Mouse (Mus musculus): ENCODE data around the gene 2900026A02Rik. TPM values are rescaled to one million over a fixed set of nuclear protein-coding genes. Genes with fewer than 3 reads are reported as not detected.
"Not testable (repeated sequence)": the region's sequence is repeated elsewhere in the genome, so short reads cannot be mapped to it uniquely, and the experiment has no call there.

Gene 2900026A02Rik
- polyA plus RNA-seq, 1 experiment from 2014 or later: 1.5 TPM

GRCm38 (mm10) chr5:113113120-113113519 lies 107.9 kb downstream of the 2900026A02Rik start:
- no peak overlapping the region for H3K4me2 ChIP-seq (replicated peaks; ENCODE audit: low read depth, low read length)
- ATAC-seq (ENCODE audit: low FRiP score) (no peak), DNase-seq (ENCODE audit: low spot score) (no peak)
- H3K27ac ChIP-seq (ENCODE audit: low read depth, low read length): no peak overlapping the region
- H3K9ac ChIP-seq (ENCODE audit: low read depth, low read length): no peak overlapping the region
- no peak overlapping the region for H3K4me3 ChIP-seq (ENCODE audit: low read depth, low read length)
- H3K27me3 ChIP-seq (ENCODE audit: control insufficient read depth, insufficient read depth, low read length): no peaks in the 10 kb centered on the region
- peaks cover 2% of the 10 kb centered on the region; the same call in 1 of the 2 replicates for H3K4me1 ChIP-seq (replicated peaks; ENCODE audit: control insufficient read depth, insufficient read depth, low read length)
- no peaks in the 10 kb centered on the region for H3K9me3 ChIP-seq (ENCODE audit: control insufficient read depth, low read length)
- 43% methylated on average over 5 of the region's 5 CpGs for WGBS
- no peaks in the 10 kb centered on the region for H3K36me3 ChIP-seq (ENCODE audit: control insufficient read depth, insufficient read depth, low read length)

- no peak overlapping the region for H3K4me2 ChIP-seq (replicated peaks; ENCODE audit: low read depth, low read length)
- peak overlapping the region; percentile 63; the same call in 1 of the 2 replicates for H3K27ac ChIP-seq (ENCODE audit: low read depth, low read length)
- H3K4me1 ChIP-seq (replicated peaks; ENCODE audit: control insufficient read depth, insufficient read depth, low read length): peaks cover 2% of the 10 kb centered on the region; the same call in 1 of the 2 replicates
- no peak for DNase-seq (ENCODE audit: low spot score)
- H3K36me3 ChIP-seq (ENCODE audit: control insufficient read depth, insufficient read depth, low read length): no peaks in the 10 kb centered on the region
- ATAC-seq (ENCODE audit: low FRiP score): no peak
- H3K4me3 ChIP-seq (ENCODE audit: low read depth, low read length): no peak overlapping the region
- no peaks in the 10 kb centered on the region for H3K27me3 ChIP-seq (ENCODE audit: control insufficient read depth, insufficient read depth, low read length)
- H3K9me3 ChIP-seq (ENCODE audit: control insufficient read depth, low read length): no peaks in the 10 kb centered on the region
- WGBS: 15% methylated on average over 4 of the region's 4 CpGs
- H3K9ac ChIP-seq (ENCODE audit: low read depth, low read length): no peak overlapping the region
These were observed 109.7 kb downstream of the 2900026A02Rik start for GRCm38 (mm10) chr5:113111336-113111735.

- Histone ChIP-seq H3K9ac (ENCODE audit: low read depth, low read length) (peak overlapping the region; percentile 31; the same call in 1 of the 2 replicates), H3K4me3 (ENCODE audit: low read depth, low read length) (no peak overlapping the region), H3K36me3 (ENCODE audit: control insufficient read depth, insufficient read depth, low read length) (no peaks in the 10 kb centered on the region), H3K27me3 (ENCODE audit: control insufficient read depth, insufficient read depth, low read length) (no peaks in the 10 kb centered on the region), H3K4me1 (replicated peaks; ENCODE audit: control insufficient read depth, insufficient read depth, low read length) (peaks cover 2% of the 10 kb centered on the region; the same call in 1 of the 2 replicates), H3K27ac (ENCODE audit: low read depth, low read length) (peak overlapping the region; percentile 63), H3K4me2 (replicated peaks; ENCODE audit: low read depth, low read length) (no peak overlapping the region), H3K9me3 (ENCODE audit: control insufficient read depth, low read length) (no peaks in the 10 kb centered on the region)
- WGBS: 28% methylated on average over 1 of the region's 1 CpGs
- DNase-seq (ENCODE audit: low spot score) (no peak), ATAC-seq (ENCODE audit: low FRiP score) (0 out of 2 replicates have a peak, but pooled peaks have one; percentile 19)
These were observed 110.1 kb downstream of the 2900026A02Rik start for GRCm38 (mm10) chr5:113110929-113111328.

GRCm38 (mm10) chr5:113109651-113110050 lies 111.4 kb downstream of the 2900026A02Rik start:
- not testable (repeated sequence) for H3K4me3 ChIP-seq (ENCODE audit: low read depth, low read length); H3K9me3 ChIP-seq (ENCODE audit: control insufficient read depth, low read length); H3K4me2 ChIP-seq (replicated peaks; ENCODE audit: low read depth, low read length); H3K4me1 ChIP-seq (replicated peaks; ENCODE audit: control insufficient read depth, insufficient read depth, low read length); H3K27ac ChIP-seq (ENCODE audit: low read depth, low read length); H3K36me3 ChIP-seq (ENCODE audit: control insufficient read depth, insufficient read depth, low read length); H3K9ac ChIP-seq (ENCODE audit: low read depth, low read length); ATAC-seq (ENCODE audit: low FRiP score); H3K27me3 ChIP-seq (ENCODE audit: control insufficient read depth, insufficient read depth, low read length); DNase-seq (ENCODE audit: low spot score)
- 86% methylated on average over 2 of the region's 2 CpGs for WGBS

- 81% methylated on average over 11 of the region's 11 CpGs for WGBS
- Histone ChIP-seq H3K27me3 (ENCODE audit: control insufficient read depth, insufficient read depth, low read length) (no peaks in the 10 kb centered on the region), H3K36me3 (ENCODE audit: control insufficient read depth, insufficient read depth, low read length) (no peaks in the 10 kb centered on the region), H3K4me2 (replicated peaks; ENCODE audit: low read depth, low read length) (no peak overlapping the region), H3K4me1 (replicated peaks; ENCODE audit: control insufficient read depth, insufficient read depth, low read length) (peaks cover 2% of the 10 kb centered on the region; the same call in 1 of the 2 replicates), H3K9ac (ENCODE audit: low read depth, low read length) (no peak overlapping the region), H3K9me3 (ENCODE audit: control insufficient read depth, low read length) (no peaks in the 10 kb centered on the region), H3K4me3 (ENCODE audit: low read depth, low read length) (no peak overlapping the region), H3K27ac (ENCODE audit: low read depth, low read length) (no peak overlapping the region)
- no peak for DNase-seq (ENCODE audit: low spot score)
- no peak for ATAC-seq (ENCODE audit: low FRiP score)
These were observed 112.8 kb downstream of the 2900026A02Rik start for GRCm38 (mm10) chr5:113108165-113108764.

GRCm38 (mm10) chr5:113107709-113108108 lies 113.3 kb downstream of the 2900026A02Rik start:
- Histone ChIP-seq H3K4me1 (replicated peaks; ENCODE audit: control insufficient read depth, insufficient read depth, low read length) (peaks cover 2% of the 10 kb centered on the region; the same call in 1 of the 2 replicates), H3K4me3 (ENCODE audit: low read depth, low read length) (no peak overlapping the region), H3K9me3 (ENCODE audit: control insufficient read depth, low read length) (no peaks in the 10 kb centered on the region), H3K9ac (ENCODE audit: low read depth, low read length) (no peak overlapping the region), H3K27ac (ENCODE audit: low read depth, low read length) (no peak overlapping the region), H3K27me3 (ENCODE audit: control insufficient read depth, insufficient read depth, low read length) (no peaks in the 10 kb centered on the region), H3K4me2 (replicated peaks; ENCODE audit: low read depth, low read length) (no peak overlapping the region), H3K36me3 (ENCODE audit: control insufficient read depth, insufficient read depth, low read length) (no peaks in the 10 kb centered on the region)
- DNase-seq (ENCODE audit: low spot score) (no peak), ATAC-seq (ENCODE audit: low FRiP score) (no peak)
- WGBS: 82% methylated on average over 3 of the region's 3 CpGs

GRCm38 (mm10) chr5:113106594-113106993 lies 114.4 kb downstream of the 2900026A02Rik start:
- Histone ChIP-seq H3K36me3 (ENCODE audit: control insufficient read depth, insufficient read depth, low read length) (no peaks in the 10 kb centered on the region), H3K4me1 (replicated peaks; ENCODE audit: control insufficient read depth, insufficient read depth, low read length) (peaks cover 2% of the 10 kb centered on the region; the same call in 1 of the 2 replicates), H3K9ac (ENCODE audit: low read depth, low read length) (no peak overlapping the region), H3K27ac (ENCODE audit: low read depth, low read length) (no peak overlapping the region), H3K4me2 (replicated peaks; ENCODE audit: low read depth, low read length) (no peak overlapping the region), H3K27me3 (ENCODE audit: control insufficient read depth, insufficient read depth, low read length) (no peaks in the 10 kb centered on the region), H3K4me3 (ENCODE audit: low read depth, low read length) (no peak overlapping the region), H3K9me3 (ENCODE audit: control insufficient read depth, low read length) (no peaks in the 10 kb centered on the region)
- ATAC-seq (ENCODE audit: low FRiP score) (no peak), DNase-seq (ENCODE audit: low spot score) (no peak)
- whole genome bisulfite sequencing: 84% methylated on average over 7 of the region's 7 CpGs

GRCm38 (mm10) chr5:113105481-113105880 lies 115.6 kb downstream of the 2900026A02Rik start:
- Histone ChIP-seq H3K4me2 (replicated peaks; ENCODE audit: low read depth, low read length) (no peak overlapping the region), H3K9me3 (ENCODE audit: control insufficient read depth, low read length) (no peaks in the 10 kb centered on the region), H3K9ac (ENCODE audit: low read depth, low read length) (no peak overlapping the region), H3K4me3 (ENCODE audit: low read depth, low read length) (no peak overlapping the region), H3K36me3 (ENCODE audit: control insufficient read depth, insufficient read depth, low read length) (no peaks in the 10 kb centered on the region), H3K27me3 (ENCODE audit: control insufficient read depth, insufficient read depth, low read length) (no peaks in the 10 kb centered on the region), H3K4me1 (replicated peaks; ENCODE audit: control insufficient read depth, insufficient read depth, low read length) (no peaks in the 10 kb centered on the region), H3K27ac (ENCODE audit: low read depth, low read length) (no peak overlapping the region)
- no peak for ATAC-seq (ENCODE audit: low FRiP score)
- DNase-seq (ENCODE audit: low spot score): no peak
- WGBS: 82% methylated on average over 4 of the region's 4 CpGs

- no peaks in the 10 kb centered on the region for H3K36me3 ChIP-seq (ENCODE audit: control insufficient read depth, insufficient read depth, low read length)
- no peaks in the 10 kb centered on the region for H3K27me3 ChIP-seq (ENCODE audit: control insufficient read depth, insufficient read depth, low read length)
- no peak overlapping the region for H3K4me2 ChIP-seq (replicated peaks; ENCODE audit: low read depth, low read length)
- 74% methylated on average over 9 of the region's 9 CpGs for WGBS
- ATAC-seq (ENCODE audit: low FRiP score): no peak
- H3K27ac ChIP-seq (ENCODE audit: low read depth, low read length): no peak overlapping the region
- no peaks in the 10 kb centered on the region for H3K9me3 ChIP-seq (ENCODE audit: control insufficient read depth, low read length)
- no peaks in the 10 kb centered on the region for H3K4me1 ChIP-seq (replicated peaks; ENCODE audit: control insufficient read depth, insufficient read depth, low read length)
- no peak overlapping the region for H3K9ac ChIP-seq (ENCODE audit: low read depth, low read length)
- DNase-seq (ENCODE audit: low spot score): no peak
- no peak overlapping the region for H3K4me3 ChIP-seq (ENCODE audit: low read depth, low read length)
These were observed 116.0 kb downstream of the 2900026A02Rik start for GRCm38 (mm10) chr5:113105035-113105434.

All from hindbrain, embryonic 11.5 days (tissue).